Mouse (Mus musculus): Measurements from ENCODE around the gene Acot5. TPM values are rescaled to one million over a fixed set of nuclear protein-coding genes. Genes with fewer than 3 reads are reported as not detected.
"Not testable (repeated sequence)": the region's sequence is repeated elsewhere in the genome, so short reads cannot be mapped to it uniquely, and the experiment has no call there.

Gene Acot5
- 1 to 10 TPM; 7.9 to 9.1 TPM for total RNA-seq (2021)

GRCm38 (mm10) chr12:84068986-84069385 is at the start of gene Acot5:
TSS of gene Acot5 (plus strand) at chr12:84069325.
- DNase-seq, result no peak

- DNase-seq, result not testable (repeated sequence)
Observed at GRCm38 (mm10) chr12:84020528-84020927, 48.6 kb upstream of the Acot5 start.

- DNase-seq, result not testable (repeated sequence)
Observed at GRCm38 (mm10) chr12:84022266-84022665, 46.9 kb upstream of the Acot5 start.

GRCm38 (mm10) chr12:84023052-84023745 is 45.9 kb upstream of the Acot5 start:
- no peak for DNase-seq

DNA sequence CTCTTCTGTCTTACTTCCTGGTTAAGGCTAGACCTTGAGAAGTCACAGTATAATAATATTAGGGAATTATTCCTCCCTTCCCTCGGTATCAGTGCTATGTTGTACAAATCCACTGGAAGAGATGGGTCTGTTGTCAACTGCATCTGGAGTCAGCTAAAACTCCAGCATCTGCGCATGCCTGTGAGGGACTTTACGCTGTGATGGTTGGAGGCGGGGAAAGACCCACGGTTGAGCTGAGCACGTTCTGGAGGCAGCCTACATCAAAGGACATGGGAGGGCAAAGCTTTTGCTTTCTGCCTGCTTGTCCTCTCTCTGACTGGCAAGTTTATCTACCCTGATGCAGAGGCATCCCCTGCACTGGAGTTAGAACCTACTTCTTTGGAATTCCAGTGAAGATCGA is 43.2 kb upstream of the Acot5 start:
- DNase-seq, result no peak

GRCm38 (mm10) chr12:84028328-84028727 is 40.8 kb upstream of the Acot5 start:
- not testable (repeated sequence) for DNase-seq

DNA sequence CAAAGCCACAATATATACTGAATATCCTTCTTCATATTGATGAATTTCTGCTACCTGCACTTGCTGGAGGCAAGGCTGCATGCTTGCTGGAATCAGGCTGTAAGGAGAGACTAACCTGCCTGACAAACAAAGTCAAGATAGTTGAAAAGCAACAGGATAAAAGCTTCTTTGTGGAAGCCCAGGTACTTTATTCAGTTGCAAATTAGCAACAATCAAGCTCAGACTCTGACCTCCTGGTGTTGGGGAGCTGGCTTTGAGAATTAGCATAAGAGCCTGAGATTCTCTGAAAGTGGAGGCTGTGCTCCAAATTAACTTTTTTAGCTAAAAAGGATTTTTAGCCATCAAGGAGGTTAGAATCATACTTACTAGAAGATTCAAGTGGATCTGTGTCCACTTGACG is 40.1 kb upstream of the Acot5 start:
- DNase-seq, result not testable (repeated sequence)

- peak; percentile 67 to 79 for DNase-seq
Observed at GRCm38 (mm10) chr12:84030659-84031332, 38.3 kb upstream of the Acot5 start.

GRCm38 (mm10) chr12:84032854-84033253 is 36.3 kb upstream of the Acot5 start:
- DNase-seq, result no peak

DNA sequence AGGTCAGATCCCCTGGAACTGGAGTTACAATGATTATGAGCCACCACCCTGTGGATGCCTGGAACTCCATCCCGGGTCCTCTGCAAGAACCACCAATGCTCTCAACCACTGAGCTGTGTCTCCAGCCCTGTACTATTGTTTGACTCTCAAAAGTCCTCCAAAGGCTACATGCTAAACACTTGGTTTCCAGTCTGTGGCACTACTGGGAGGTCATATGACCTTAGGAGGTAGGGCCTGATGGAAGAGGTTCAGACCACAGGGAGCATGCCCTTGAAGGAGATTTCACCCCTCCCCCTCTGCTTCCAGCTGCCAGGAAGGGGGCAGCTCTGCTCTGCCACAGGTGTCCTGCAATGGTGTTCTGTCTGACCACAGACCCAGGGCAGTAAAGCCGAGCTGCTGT is 35.8 kb upstream of the Acot5 start:
- DNase-seq, result not testable (repeated sequence)

- no peak for DNase-seq
Observed at GRCm38 (mm10) chr12:84034108-84034507, 35.0 kb upstream of the Acot5 start.

- DNase-seq, result peak; percentile 13 to 15
Observed at GRCm38 (mm10) chr12:84038241-84038640, 30.9 kb upstream of the Acot5 start, which contains the start of gene Acot4. TSS of gene Acot4 (plus strand) at chr12:84038379.

DNA sequence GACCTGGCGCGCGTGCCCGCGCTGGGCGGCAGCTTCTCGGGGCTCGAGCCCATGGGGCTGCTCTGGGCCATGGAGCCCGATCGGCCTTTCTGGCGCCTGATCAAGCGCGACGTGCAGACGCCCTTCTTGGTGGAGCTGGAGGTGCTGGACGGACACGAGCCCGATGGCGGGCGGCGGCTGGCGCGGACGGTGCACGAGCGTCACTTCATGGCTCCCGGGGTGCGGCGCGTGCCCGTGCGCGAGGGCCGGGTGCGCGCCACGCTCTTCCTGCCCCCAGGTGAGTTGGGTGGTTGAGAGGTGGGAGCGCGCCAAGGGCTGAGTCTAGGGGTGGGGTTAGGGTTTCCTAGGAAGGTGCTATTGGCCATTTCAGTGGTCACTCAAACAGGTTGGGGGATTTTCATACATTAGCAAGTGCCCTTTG is 30.4 kb upstream of the Acot5 start, which contains the start of gene Gm49366:
Gene Gm49366 (plus strand): TSS at position 245 of the 421 bp plus-strand sequence.
- peak; percentile 24 to 31 for DNase-seq

- DNase-seq, result no peak
Observed at GRCm38 (mm10) chr12:84042248-84042647, 26.9 kb upstream of the Acot5 start.

DNA sequence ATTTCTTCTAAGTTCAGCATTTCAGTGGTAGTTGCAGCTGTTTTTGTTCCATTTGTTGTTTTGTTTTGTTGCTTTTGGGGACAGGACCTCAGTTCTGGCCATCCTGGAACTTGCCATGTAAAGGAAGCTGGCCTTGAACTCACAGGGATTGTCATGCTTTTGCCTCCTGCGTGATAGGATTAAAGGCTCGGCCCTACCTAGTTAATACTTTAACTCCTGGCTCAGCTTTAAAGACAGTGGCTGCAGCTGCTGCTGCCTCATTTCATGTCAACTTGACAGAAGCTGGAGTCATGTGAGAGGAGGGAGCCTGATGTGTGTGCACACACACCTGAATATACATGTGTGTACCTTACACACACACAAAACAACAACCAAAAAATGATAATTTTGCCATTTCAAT is 25.1 kb upstream of the Acot5 start:
- DNase-seq, result no peak

- no peak for DNase-seq
Observed at GRCm38 (mm10) chr12:84046906-84047305, 22.2 kb upstream of the Acot5 start.

GRCm38 (mm10) chr12:84050744-84051143 is 18.4 kb upstream of the Acot5 start:
- not testable (repeated sequence) for DNase-seq

- no peak for DNase-seq
Observed at GRCm38 (mm10) chr12:84051937-84052474, 17.1 kb upstream of the Acot5 start, which contains the start of gene Acot3. TSS of gene Acot3 (plus strand) at chr12:84052144.

GRCm38 (mm10) chr12:84052609-84053008 is 16.5 kb upstream of the Acot5 start:
- no peak for DNase-seq

GRCm38 (mm10) chr12:84053173-84053572 is 16.0 kb upstream of the Acot5 start:
- DNase-seq, result no peak

DNA sequence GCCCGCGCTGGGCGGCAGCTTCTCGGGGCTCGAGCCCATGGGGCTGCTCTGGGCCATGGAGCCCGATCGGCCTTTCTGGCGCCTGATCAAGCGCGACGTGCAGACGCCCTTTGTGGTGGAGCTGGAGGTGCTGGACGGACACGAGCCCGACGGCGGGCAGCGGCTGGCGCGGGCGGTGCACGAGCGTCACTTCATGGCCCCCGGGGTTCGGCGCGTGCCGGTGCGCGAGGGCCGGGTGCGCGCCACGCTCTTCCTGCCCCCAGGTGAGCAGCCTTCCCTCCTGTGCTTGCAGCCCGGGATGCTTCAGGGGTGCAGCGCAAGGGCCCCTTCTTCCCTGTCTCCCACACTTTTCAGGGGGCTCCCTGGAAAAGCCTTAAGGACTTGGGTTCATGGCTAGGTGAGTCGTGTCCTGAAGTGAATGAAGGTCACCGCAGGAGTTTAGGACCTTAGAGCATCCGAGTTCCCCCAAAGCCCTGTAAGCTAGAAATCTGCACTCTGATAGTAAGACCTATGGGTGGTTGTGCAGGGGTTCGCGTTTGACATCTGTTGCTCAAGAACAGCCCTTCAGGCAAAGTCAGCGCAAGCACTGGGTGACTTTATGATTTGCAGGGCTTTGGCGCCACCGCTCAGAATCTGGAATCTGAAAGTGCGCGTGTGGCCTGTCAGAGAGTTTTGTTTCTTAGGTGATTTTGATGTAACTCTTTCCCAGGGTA is 15.3 kb upstream of the Acot5 start:
- no peak for DNase-seq

DNA sequence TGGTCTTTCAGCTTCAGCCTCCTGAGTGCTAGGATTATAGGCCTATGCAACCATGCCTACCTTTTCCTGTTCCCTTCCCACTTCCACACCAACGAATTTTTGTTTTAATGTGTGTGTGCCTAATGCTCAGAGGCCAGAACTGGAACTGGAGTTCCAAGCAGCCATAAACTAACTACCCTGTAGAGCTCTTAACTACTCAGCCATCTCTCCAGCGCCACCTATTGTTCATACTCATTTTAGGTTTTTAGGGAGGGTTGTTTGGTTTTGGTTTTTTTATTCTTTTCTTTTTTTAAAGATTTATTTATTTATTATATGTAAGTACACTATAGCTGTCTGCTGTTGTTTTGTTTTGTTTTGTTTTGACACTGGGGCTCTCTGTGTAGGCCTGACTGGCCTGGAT is 8.2 kb upstream of the Acot5 start:
- no peak for DNase-seq

DNA sequence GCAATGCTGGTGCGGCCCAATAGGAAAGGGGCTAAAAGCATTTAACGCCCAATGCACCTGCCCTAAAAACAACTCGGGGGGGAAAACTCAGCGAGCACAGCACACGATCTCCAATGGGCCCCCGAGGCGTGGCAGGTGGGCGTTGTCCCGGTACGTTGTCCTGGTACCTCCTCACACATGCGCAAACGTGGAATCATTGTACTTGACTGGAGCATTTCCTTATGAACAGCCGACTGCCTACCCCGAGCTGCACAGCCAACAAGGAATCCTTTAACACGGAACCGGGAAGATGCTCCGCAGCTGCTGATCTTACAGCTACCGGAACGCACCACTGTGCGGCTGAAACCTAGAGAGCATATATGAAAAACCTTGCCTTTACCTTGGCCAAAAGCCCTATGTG is 6.8 kb upstream of the Acot5 start:
- DNase-seq, result no peak
